Mouse (Mus musculus) MN1 (cell line): ENCODE measurements at regions not wholly inside any gene's neighbourhood (a gene's known extent, or its start where the extent isn't known, plus 50 kb on each side); places are given as distances from the start of the nearest gene placed in this dataset.
A peak's percentile ranks its signal among the peaks of the same experiment; 100 is the strongest.
"Not testable (repeated sequence)": the region's sequence is repeated elsewhere in the genome, so short reads cannot be mapped to it uniquely, and the experiment has no call there.

ENCODE experiments used
- DNase-seq: peaks from one replicate; pipeline ENCODE4 v3.0.0-alpha.2; 2016; ENCODE audit warnings: low spot score

- peak; percentile 84 for DNase-seq
These were observed 96.6 kb upstream of the Mrps10 start for GRCm38 (mm10) chr17:47271979-47272677.

GRCm38 (mm10) chr17:47269053-47269891, 99.4 kb upstream of the Mrps10 start:
- DNase-seq, result no peak

DNA sequence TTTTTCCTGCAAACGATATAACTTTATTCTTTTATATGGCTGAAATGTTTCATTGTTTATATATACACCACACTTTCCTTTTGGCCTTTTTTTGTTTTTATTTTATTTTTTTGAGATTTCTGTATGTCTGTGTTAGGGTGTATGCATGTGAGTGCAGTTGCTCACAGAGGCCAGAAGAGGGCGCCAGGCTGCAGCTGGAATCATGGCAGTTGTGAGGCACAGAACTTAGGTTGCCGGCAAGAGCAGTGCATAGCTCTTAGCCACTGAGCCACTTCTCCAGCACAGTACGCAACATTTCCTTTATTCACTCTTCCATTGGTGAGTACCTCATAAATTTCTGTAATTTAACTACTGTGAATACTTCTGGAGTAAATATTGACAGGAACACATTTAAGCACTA, 100.8 kb upstream of the Mrps10 start:
- no peak for DNase-seq

GRCm38 (mm10) chr17:47267076-47267475, 101.6 kb upstream of the Mrps10 start:
- no peak for DNase-seq

DNA sequence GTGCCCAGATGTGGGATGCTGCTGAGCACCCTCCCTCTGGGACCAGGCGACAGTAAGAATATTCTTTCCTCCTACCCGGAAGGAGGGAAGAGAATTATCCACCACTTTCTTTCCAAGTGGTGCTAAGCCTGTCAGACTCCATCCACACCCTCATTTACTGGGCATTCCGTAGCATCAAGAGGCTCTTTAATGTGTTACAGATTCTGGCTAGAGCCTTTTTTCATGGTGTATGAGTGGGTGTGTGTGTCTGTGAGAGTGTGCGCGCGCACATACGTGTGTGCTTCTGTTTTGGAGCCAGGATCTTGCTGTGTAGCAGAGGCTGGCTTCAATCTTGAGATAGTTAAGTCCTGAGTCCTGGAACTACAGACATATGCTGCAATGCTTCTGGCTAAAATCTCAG, 102.4 kb upstream of the Mrps10 start:
- no peak for DNase-seq

DNA sequence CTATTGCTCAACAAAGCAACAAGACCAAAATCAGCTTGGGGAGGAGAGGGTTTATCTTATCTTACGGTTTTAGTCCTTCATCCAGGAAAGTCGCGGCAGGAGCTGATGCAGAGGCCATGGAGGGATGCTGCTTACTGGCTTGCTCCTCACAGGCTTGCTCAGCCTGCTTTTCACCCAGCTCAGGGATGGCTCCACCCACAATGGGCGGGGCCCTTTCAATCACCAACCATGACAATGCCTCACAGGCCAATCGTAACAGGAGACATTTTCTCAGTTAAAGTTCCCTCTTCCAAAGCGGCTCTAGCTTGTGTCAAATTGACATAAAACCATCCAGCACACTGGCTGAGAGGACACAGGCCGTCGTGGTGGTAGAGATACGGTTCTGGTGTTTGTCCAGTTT, 105.7 kb upstream of the Mrps10 start:
- DNase-seq, result no peak

DNA sequence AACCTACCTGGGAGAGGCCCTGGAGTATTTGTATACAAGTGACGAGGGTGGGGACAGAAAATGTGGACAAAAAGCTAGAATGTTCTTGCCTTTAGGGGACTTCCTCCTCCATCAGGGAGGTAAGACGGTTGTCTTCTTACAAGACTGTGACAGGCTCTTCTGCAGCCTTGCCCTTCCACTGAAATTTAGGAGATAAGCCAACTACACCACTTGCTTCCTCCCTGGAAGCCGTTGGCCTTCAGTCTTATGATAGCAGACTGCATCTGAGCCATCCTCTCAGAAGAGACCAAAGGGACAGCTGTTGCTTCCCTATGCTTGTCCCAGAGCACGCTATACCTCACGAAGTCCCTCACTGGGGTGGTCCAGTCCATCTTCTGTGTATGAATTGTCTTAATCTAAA, 106.5 kb upstream of the Mrps10 start:
- no peak for DNase-seq

- DNase-seq, result no peak
These were observed 107.7 kb upstream of the Mrps10 start for GRCm38 (mm10) chr17:47260976-47261375.

- no peak for DNase-seq
These were observed 110.4 kb upstream of the Mrps10 start for GRCm38 (mm10) chr17:47258296-47258695.

GRCm38 (mm10) chr17:47255209-47255608, 113.5 kb upstream of the Mrps10 start:
- no peak for DNase-seq

DNA sequence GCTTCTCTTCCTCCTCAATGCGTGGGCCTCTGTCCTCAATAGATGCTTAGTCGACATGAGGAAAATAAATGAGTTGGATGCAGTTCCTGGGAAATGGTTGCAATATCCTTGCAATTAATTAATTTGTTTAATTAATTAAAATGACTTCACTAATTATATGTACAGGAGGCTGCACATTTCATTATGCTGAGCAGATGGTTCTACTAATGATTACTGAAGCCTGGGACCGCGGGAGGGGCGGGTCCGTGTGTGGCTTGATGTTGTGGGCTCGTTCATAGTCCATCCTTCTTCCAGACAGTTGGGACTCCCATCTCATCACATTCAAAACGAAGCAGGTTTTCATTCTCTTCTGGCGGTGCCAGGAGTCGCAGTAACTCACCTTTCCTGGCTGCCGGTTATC, 114.7 kb upstream of the Mrps10 start:
- no peak for DNase-seq

DNA sequence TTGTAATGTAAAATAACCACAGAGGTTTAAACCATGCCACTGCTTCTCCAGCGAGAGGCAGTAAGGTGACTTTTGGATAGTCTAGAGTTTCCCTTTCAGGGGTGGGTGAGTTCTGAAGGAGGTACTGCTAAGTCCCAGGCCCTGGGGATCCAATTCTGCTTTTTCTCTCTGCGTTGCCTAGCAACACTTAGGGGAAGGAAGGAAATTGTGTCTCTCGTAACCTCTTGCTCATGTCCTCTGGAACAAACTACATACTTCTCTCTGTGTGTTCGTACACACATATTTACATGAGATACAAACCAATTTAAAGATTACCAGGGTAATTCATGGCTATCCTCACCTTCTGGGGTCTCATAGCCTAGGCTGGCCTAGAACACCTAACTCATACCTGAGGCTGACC, 118.7 kb upstream of the Mrps10 start:
- DNase-seq, result no peak

DNA sequence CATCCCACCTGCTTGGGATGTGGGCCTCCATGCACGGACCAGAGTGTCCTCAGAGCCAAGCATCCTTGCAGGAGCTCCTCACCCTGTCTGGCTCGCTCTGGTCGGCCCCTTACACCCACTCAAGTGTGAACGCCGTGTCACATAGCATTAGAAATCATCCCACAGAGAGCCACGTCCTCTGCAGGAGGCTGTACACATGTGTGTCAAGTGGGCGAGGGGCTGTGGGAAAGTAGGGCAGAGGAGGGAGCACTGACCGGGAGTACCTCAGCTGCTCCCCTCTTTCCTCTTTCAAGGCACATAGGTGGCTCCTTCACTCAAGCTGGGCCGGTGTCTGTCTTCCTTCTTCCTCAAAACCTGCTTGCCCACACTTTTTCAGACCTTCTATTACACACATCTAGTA, 119.5 kb upstream of the Mrps10 start:
- DNase-seq, result no peak

DNA sequence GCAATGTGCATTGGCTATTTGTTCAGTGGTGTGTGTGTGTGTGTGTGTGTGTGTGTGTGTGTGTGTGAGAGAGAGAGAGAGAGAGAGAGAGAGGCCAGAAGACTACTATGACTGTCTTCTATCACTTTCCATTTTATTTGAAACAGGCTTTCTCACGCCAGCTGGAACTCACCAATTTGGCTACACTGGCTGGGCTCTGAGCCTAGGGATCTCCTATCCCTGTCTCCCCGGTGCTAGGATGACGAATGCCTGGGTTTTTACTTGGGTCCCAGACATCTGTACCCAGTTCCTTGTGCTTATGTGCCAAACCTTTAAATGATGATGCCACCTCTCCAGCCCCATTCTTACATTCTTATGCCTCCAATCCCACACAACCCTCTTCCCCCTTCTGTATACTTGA, 120.6 kb upstream of the Mrps10 start:
- no peak for DNase-seq

GRCm38 (mm10) chr17:47247516-47247915, 121.2 kb upstream of the Mrps10 start:
- no peak for DNase-seq

GRCm38 (mm10) chr17:47246605-47247004, 122.1 kb upstream of the Mrps10 start:
- DNase-seq, result no peak

- peak; percentile 23 for DNase-seq
These were observed 123.1 kb upstream of the Mrps10 start for GRCm38 (mm10) chr17:47245635-47246034.

GRCm38 (mm10) chr17:47239086-47239485, 129.6 kb upstream of the Mrps10 start:
- DNase-seq, result no peak

GRCm38 (mm10) chr17:47237881-47238280, 130.8 kb upstream of the Mrps10 start:
- DNase-seq, result not testable (repeated sequence)

GRCm38 (mm10) chr17:47234343-47234742, 134.3 kb upstream of the Mrps10 start:
- no peak for DNase-seq

GRCm38 (mm10) chr17:47233003-47233678, 135.5 kb upstream of the Mrps10 start:
- no peak for DNase-seq

DNA sequence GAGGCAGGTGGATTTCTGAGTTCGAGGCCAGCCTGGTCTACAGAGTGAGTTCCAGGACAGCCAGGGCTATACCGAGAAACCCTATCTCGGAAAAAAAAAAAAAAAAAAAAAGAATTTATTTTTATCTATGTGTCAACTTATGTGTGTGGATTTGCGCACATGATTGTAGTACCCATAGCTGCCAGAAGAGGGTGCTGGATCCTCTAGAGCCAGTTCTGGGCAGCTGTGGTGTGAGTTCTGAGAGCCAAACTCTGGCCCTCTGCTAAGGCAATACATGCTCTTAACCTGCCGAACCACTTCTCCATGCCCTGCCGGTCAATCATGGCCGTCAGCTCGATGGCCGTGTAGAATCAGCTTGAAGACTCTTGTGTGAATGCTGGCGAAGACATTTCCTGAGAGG, 138.0 kb upstream of the Mrps10 start:
- no peak for DNase-seq

DNA sequence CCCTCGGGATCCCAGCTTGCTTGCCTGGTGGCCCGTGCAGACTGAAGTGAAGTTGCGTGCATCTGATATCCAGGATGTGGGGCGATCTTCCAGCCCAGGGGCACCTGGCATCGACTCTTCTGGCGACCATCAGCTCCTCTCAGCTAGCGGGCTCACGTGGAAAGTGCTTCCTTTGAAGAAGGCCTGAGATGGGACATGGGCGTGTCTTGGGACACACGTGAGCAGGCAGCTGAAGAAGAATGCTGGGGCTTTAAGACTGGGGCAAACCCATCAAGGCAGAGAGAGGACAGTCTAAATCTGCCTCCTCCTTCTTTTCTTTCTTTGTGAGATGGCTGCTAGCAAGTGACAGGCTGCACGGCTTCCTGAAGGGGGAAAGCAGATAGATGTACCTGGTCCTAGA, 142.3 kb upstream of the Mrps10 start:
- no peak for DNase-seq
